Mouse (Mus musculus) thymus, adult 2 months (tissue): ENCODE measurements around the gene Btbd10.

ENCODE experiments used
- CTCF ChIP-seq: fragments of 200-500 bp; IDR thresholded peaks from 2 replicates; pipeline ENCODE4 v1.5.1; 2012; ENCODE audit warnings: mild to moderate bottlenecking, control low read depth, low read length, moderate library complexity, borderline replicate concordance; ENCODE audit not compliant: control insufficient read depth, poor library complexity, insufficient read depth; ENCODE audit errors: extremely low read depth
- POLR2A ChIP-seq: fragments of 200-500 bp; IDR thresholded peaks from 2 replicates; pipeline ENCODE4 v1.6.1; 2012; ENCODE audit warnings: mild to moderate bottlenecking, low read length, control low read depth, moderate library complexity; ENCODE audit not compliant: control insufficient read depth, poor library complexity, insufficient read depth; ENCODE audit errors: extremely low read depth

DNA sequence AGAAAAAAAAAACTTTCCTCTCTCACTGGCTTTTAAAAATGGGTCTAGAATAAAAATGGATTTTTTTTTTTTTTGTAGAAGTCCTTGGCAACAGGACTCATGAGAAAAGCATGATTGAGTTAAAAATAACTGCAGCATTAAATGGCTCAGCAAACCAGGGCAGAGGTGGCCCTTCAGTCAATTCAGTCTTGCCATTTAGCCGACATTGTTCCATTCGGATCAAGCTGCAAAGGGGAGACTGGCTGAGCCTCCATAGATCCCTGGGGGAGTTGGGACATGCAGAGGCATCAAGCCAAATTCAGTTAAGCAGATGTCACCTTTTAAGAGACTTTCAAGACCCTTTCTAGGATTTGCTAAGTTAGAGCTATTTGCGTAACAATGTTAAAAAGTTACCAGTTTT lies 59.1 kb downstream of the Btbd10 start:
- no peak for TF ChIP-seq CTCF
- no peak for TF ChIP-seq POLR2A
